Mouse (Mus musculus): ENCODE results near the gene Cntn5.
A peak's percentile ranks its signal among the peaks of the same experiment; 100 is the strongest.

Cntn5 gene

GRCm38 (mm10) chr9:10447220-10447837, 457.2 kb downstream of the Cntn5 start:
- DNase-seq (ENCODE audit: low spot score), result peak; percentile 40

GRCm38 (mm10) chr9:10412075-10412474, 492.5 kb downstream of the Cntn5 start:
- DNase-seq (ENCODE audit: low spot score), result no peak

- no peak for DNase-seq (ENCODE audit: low spot score)
Observed at GRCm38 (mm10) chr9:10400099-10400498, 504.5 kb downstream of the Cntn5 start.

GRCm38 (mm10) chr9:10389863-10390262, 514.7 kb downstream of the Cntn5 start:
- no peak for DNase-seq (ENCODE audit: low spot score)

- DNase-seq (ENCODE audit: low spot score), result no peak
Observed at GRCm38 (mm10) chr9:10384455-10384854, 520.1 kb downstream of the Cntn5 start.

GRCm38 (mm10) chr9:10383140-10383539, 521.4 kb downstream of the Cntn5 start:
- DNase-seq (ENCODE audit: low spot score), result no peak

- DNase-seq (ENCODE audit: low spot score), result no peak
Observed at GRCm38 (mm10) chr9:10381701-10382100, 522.9 kb downstream of the Cntn5 start.

GRCm38 (mm10) chr9:10376261-10376660, 528.3 kb downstream of the Cntn5 start:
- DNase-seq (ENCODE audit: low spot score), result no peak

GRCm38 (mm10) chr9:10368971-10369370, 535.6 kb downstream of the Cntn5 start:
- no peak for DNase-seq (ENCODE audit: low spot score)

- DNase-seq (ENCODE audit: low spot score), result no peak
Observed at GRCm38 (mm10) chr9:10368410-10368809, 536.2 kb downstream of the Cntn5 start.

GRCm38 (mm10) chr9:10366246-10366955, 538.2 kb downstream of the Cntn5 start:
- no peak for DNase-seq (ENCODE audit: low spot score)

- DNase-seq (ENCODE audit: low spot score), result no peak
Observed at GRCm38 (mm10) chr9:10350909-10351655, 553.5 kb downstream of the Cntn5 start.

GRCm38 (mm10) chr9:10348741-10349140, 555.8 kb downstream of the Cntn5 start:
- DNase-seq (ENCODE audit: low spot score), result no peak

GRCm38 (mm10) chr9:10348222-10348621, 556.4 kb downstream of the Cntn5 start:
- DNase-seq (ENCODE audit: low spot score), result no peak

GRCm38 (mm10) chr9:10340751-10341150, 563.8 kb downstream of the Cntn5 start:
- no peak for DNase-seq (ENCODE audit: low spot score)

GRCm38 (mm10) chr9:10339716-10340115, 564.9 kb downstream of the Cntn5 start:
- no peak for DNase-seq (ENCODE audit: low spot score)

- DNase-seq (ENCODE audit: low spot score), result peak; percentile 70
Observed at GRCm38 (mm10) chr9:10324697-10325368, 579.7 kb downstream of the Cntn5 start.

GRCm38 (mm10) chr9:10269342-10269741, 635.2 kb downstream of the Cntn5 start:
- no peak for DNase-seq (ENCODE audit: low spot score)

GRCm38 (mm10) chr9:10268836-10269235, 635.7 kb downstream of the Cntn5 start:
- DNase-seq (ENCODE audit: low spot score), result no peak

GRCm38 (mm10) chr9:10265616-10266015, 639.0 kb downstream of the Cntn5 start:
- DNase-seq (ENCODE audit: low spot score), result no peak

- DNase-seq (ENCODE audit: low spot score), result no peak
Observed at GRCm38 (mm10) chr9:10233364-10233763, 671.2 kb downstream of the Cntn5 start.

GRCm38 (mm10) chr9:10232066-10232465, 672.5 kb downstream of the Cntn5 start:
- no peak for DNase-seq (ENCODE audit: low spot score)

Data from retina, embryonic 14.5 days (tissue).